Mouse (Mus musculus): Measurements from ENCODE around the gene Naa40. TPM values are rescaled to one million over a fixed set of nuclear protein-coding genes. Genes with fewer than 3 reads are reported as not detected.

Naa40 gene
- polyA plus RNA-seq, 1 experiment = 44.8 TPM

- DNase-seq = no peak
- 67% methylated on average over 4 of the region's 4 CpGs for WGBS
- H3K4me1 ChIP-seq (ENCODE audit: control insufficient read depth, insufficient read depth, low read length) = peaks cover 5% of the 10 kb centered on the region; the same call in 1 of the 2 replicates
- no peak overlapping the region for H3K4me3 ChIP-seq (replicated peaks; ENCODE audit: insufficient read depth, low read depth, low read length)
- H3K27ac ChIP-seq (ENCODE audit: insufficient read depth, low read length) = no peak overlapping the region
- TF ChIP-seq POLR2A (IDR thresholded peaks at IDR 0.05; ENCODE audit: borderline replicate concordance, insufficient read depth, low read length) (no peak), CTCF (IDR thresholded peaks at IDR 0.05; ENCODE audit: borderline replicate concordance, insufficient read depth, low read depth, low read length) (no peak)
- H3K27me3 ChIP-seq (ENCODE audit: control insufficient read depth, insufficient read depth, low read length) = no peaks in the 10 kb centered on the region
These were observed 4.2 kb downstream of the Naa40 start for GRCm38 (mm10) chr19:7236742-7237141.

DNA sequence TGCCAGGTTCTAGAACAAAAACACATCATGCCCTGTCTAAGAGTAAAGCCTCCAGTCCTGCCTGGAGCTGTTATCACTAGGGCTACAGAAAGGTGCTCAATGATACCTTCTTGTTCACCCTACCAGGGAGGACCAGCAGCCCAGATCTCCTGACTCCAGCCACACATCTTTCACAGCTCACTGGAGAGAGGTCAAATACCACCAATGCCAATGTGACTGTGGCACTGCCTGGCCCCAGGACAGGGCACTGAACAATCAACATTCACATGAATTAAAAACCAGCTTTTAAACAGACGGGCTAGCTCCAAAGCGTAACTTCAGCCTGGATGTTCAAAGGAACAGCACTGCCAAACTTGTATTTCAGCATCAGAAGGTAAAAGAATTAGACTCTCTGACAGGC, 5.0 kb downstream of the Naa40 start:
- 87% methylated on average over 2 of the region's 2 CpGs for WGBS

GRCm38 (mm10) chr19:7235461-7235860, 5.5 kb downstream of the Naa40 start:
- no peak overlapping the region for H3K4me3 ChIP-seq (replicated peaks; ENCODE audit: insufficient read depth, low read depth, low read length)
- WGBS = 83% methylated on average over 9 of the region's 9 CpGs
- TF ChIP-seq POLR2A (IDR thresholded peaks at IDR 0.05; ENCODE audit: borderline replicate concordance, insufficient read depth, low read length) = no peak
- DNase-seq = no peak
- no peaks in the 10 kb centered on the region for H3K27me3 ChIP-seq (ENCODE audit: control insufficient read depth, insufficient read depth, low read length)
- H3K27ac ChIP-seq (ENCODE audit: insufficient read depth, low read length) = no peak overlapping the region
- H3K4me1 ChIP-seq (ENCODE audit: control insufficient read depth, insufficient read depth, low read length) = peaks cover 5% of the 10 kb centered on the region; the same call in 1 of the 2 replicates

More for the DNA sequence above, 5.0 kb downstream of the Naa40 start:
- Histone ChIP-seq H3K4me1 (ENCODE audit: control insufficient read depth, insufficient read depth, low read length) (peaks cover 5% of the 10 kb centered on the region; the same call in 1 of the 2 replicates), H3K27me3 (ENCODE audit: control insufficient read depth, insufficient read depth, low read length) (no peaks in the 10 kb centered on the region), H3K4me3 (replicated peaks; ENCODE audit: insufficient read depth, low read depth, low read length) (no peak overlapping the region), H3K27ac (ENCODE audit: insufficient read depth, low read length) (no peak overlapping the region)
- TF ChIP-seq POLR2A (IDR thresholded peaks at IDR 0.05; ENCODE audit: borderline replicate concordance, insufficient read depth, low read length) (no peak), CTCF (IDR thresholded peaks at IDR 0.05; ENCODE audit: borderline replicate concordance, insufficient read depth, low read depth, low read length) (no peak)
- no peak for DNase-seq

GRCm38 (mm10) chr19:7234537-7235221, 6.3 kb downstream of the Naa40 start:
- 30% methylated on average over 8 of the region's 8 CpGs for WGBS

DNA sequence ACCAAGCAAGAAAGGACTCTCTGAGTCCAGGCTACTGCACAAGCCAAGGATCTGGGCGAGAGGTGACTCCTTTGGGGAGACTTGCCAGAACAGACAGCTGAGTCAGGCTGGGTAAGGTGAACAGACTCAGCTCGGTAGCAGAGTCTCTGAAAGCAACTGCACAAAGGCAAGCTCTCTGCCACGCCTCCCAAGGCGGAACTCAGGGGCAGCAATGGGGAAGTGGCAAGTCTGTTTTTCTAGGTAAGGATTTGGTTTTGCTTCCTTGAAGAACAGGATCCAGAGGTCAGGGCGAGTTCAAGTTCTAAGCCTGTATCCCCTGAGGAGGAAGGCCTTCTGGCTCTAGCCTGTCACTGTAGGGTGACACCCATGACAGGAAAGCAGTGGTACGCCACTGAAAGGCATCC, 14.5 kb downstream of the Naa40 start:
- DNase-seq = peak in 1 of 2 experiments; percentile 6
- 74% methylated on average over 6 of the region's 6 CpGs for WGBS
- H3K27ac ChIP-seq (ENCODE audit: insufficient read depth, low read length) = no peak overlapping the region
- no peaks in the 10 kb centered on the region for H3K4me1 ChIP-seq (ENCODE audit: control insufficient read depth, insufficient read depth, low read length)
- TF ChIP-seq POLR2A (IDR thresholded peaks at IDR 0.05; ENCODE audit: borderline replicate concordance, insufficient read depth, low read length) (no peak), CTCF (IDR thresholded peaks at IDR 0.05; ENCODE audit: borderline replicate concordance, insufficient read depth, low read depth, low read length) (no peak)
- no peak overlapping the region for H3K4me3 ChIP-seq (replicated peaks; ENCODE audit: insufficient read depth, low read depth, low read length)
- H3K27me3 ChIP-seq (ENCODE audit: control insufficient read depth, insufficient read depth, low read length) = no peaks in the 10 kb centered on the region

More at GRCm38 (mm10) chr19:7234537-7235221, 6.3 kb downstream of the Naa40 start:
- Histone ChIP-seq H3K4me3 (replicated peaks; ENCODE audit: insufficient read depth, low read depth, low read length) (no peak overlapping the region), H3K4me1 (ENCODE audit: control insufficient read depth, insufficient read depth, low read length) (peaks cover under 1% of the 10 kb centered on the region; the same call in 1 of the 2 replicates), H3K27me3 (ENCODE audit: control insufficient read depth, insufficient read depth, low read length) (no peaks in the 10 kb centered on the region), H3K27ac (ENCODE audit: insufficient read depth, low read length) (no peak overlapping the region)
- DNase-seq = peak; percentile 82 to 84
- TF ChIP-seq CTCF (IDR thresholded peaks at IDR 0.05; ENCODE audit: borderline replicate concordance, insufficient read depth, low read depth, low read length) (peak; percentile 86), POLR2A (IDR thresholded peaks at IDR 0.05; ENCODE audit: borderline replicate concordance, insufficient read depth, low read length) (no peak)

DNA sequence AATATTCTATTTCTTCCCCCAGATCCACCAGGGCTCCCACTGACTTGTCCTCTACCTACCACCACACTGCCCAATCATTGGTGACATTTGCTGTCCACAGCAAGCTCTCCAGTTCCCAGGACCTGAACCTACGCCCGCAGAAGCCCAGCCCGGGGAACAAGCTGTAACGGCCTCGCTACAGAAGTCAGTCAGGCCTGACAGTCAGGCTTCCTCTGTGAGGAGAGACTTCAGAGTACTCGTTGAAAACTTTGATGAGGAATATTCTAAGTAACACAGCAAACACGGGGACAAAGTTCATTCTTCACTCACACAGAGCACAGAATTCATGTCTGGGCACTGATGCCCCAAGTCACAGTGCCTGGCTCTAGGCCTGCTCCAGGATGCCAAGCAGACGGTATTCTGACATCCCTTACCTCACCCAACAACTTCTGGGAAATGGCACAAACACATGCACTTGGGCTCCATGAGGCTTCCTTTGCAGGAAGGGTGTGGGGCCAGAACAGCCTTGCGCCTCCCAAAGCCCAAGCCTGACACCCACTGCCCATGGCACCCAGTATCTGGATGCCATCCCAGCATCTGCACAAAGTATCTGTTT, 15.8 kb downstream of the Naa40 start:
- 79% methylated on average over 9 of the region's 9 CpGs for WGBS
- Histone ChIP-seq H3K27me3 (ENCODE audit: control insufficient read depth, insufficient read depth, low read length) (no peaks in the 10 kb centered on the region), H3K4me3 (replicated peaks; ENCODE audit: insufficient read depth, low read depth, low read length) (no peak overlapping the region), H3K4me1 (ENCODE audit: control insufficient read depth, insufficient read depth, low read length) (no peaks in the 10 kb centered on the region), H3K27ac (ENCODE audit: insufficient read depth, low read length) (no peak overlapping the region)
- DNase-seq = no peak
- no peak for TF ChIP-seq CTCF (IDR thresholded peaks at IDR 0.05; ENCODE audit: borderline replicate concordance, insufficient read depth, low read depth, low read length)
- no peak for TF ChIP-seq POLR2A (IDR thresholded peaks at IDR 0.05; ENCODE audit: borderline replicate concordance, insufficient read depth, low read length)

- TF ChIP-seq POLR2A (IDR thresholded peaks at IDR 0.05; ENCODE audit: borderline replicate concordance, insufficient read depth, low read length) (no peak), CTCF (IDR thresholded peaks at IDR 0.05; ENCODE audit: borderline replicate concordance, insufficient read depth, low read depth, low read length) (no peak)
- H3K4me1 ChIP-seq (ENCODE audit: control insufficient read depth, insufficient read depth, low read length) = no peaks in the 10 kb centered on the region
- H3K27me3 ChIP-seq (ENCODE audit: control insufficient read depth, insufficient read depth, low read length) = no peaks in the 10 kb centered on the region
- no peak overlapping the region for H3K27ac ChIP-seq (ENCODE audit: insufficient read depth, low read length)
- no peak overlapping the region for H3K4me3 ChIP-seq (replicated peaks; ENCODE audit: insufficient read depth, low read depth, low read length)
- DNase-seq = no peak
- 86% methylated on average over 3 of the region's 3 CpGs for WGBS
These were observed 16.7 kb downstream of the Naa40 start for GRCm38 (mm10) chr19:7224253-7224652.

- H3K27me3 ChIP-seq (ENCODE audit: control insufficient read depth, insufficient read depth, low read length) = no peaks in the 10 kb centered on the region
- no peak overlapping the region for H3K4me3 ChIP-seq (replicated peaks; ENCODE audit: insufficient read depth, low read depth, low read length)
- TF ChIP-seq POLR2A (IDR thresholded peaks at IDR 0.05; ENCODE audit: borderline replicate concordance, insufficient read depth, low read length) = no peak
- no peak for TF ChIP-seq CTCF (IDR thresholded peaks at IDR 0.05; ENCODE audit: borderline replicate concordance, insufficient read depth, low read depth, low read length)
- no peak overlapping the region for H3K27ac ChIP-seq (ENCODE audit: insufficient read depth, low read length)
- no peak for DNase-seq
- no peaks in the 10 kb centered on the region for H3K4me1 ChIP-seq (ENCODE audit: control insufficient read depth, insufficient read depth, low read length)
These were observed 17.5 kb downstream of the Naa40 start for GRCm38 (mm10) chr19:7223488-7223887.
